Mouse (Mus musculus) heart, embryonic 13.5 days (tissue): ENCODE data around the gene Trdmt1. TPM values are rescaled to one million over a fixed set of nuclear protein-coding genes. Genes with fewer than 3 reads are reported as not detected.

Source experiments
- ATAC-seq: fragments of 200-750 bp; cut with Nextera tagmentation; 2 replicates; pipeline ENCODE4 v1.8.0; 2017; ENCODE audit warnings: moderate TSS enrichment; ENCODE audit not compliant: insufficient number of reproducible peaks, low FRiP score, low TSS enrichment; ENCODE audit errors: extremely low read depth
- H3K27ac ChIP-seq: fragments of 300-500 bp; sonication (generic); replicated peaks from 2 replicates; pipeline ENCODE4 v1.5.1; 2015; ENCODE audit warnings: moderate library complexity, mild to moderate bottlenecking, inconsistent platforms
- H3K27me3 ChIP-seq: fragments of 300-500 bp; sonication (generic); replicated peaks from 2 replicates; pipeline ENCODE4 v1.6.1; 2015; ENCODE audit warnings: mild to moderate bottlenecking, inconsistent platforms
- H3K36me3 ChIP-seq: fragments of 300-500 bp; sonication (generic); 2 replicates; pipeline ENCODE4 v1.6.1; 2015; ENCODE audit warnings: mild to moderate bottlenecking, inconsistent platforms
- H3K4me1 ChIP-seq: fragments of 300-500 bp; sonication (generic); 2 replicates; pipeline ENCODE4 v1.6.1; 2015; ENCODE audit warnings: inconsistent platforms
- H3K4me2 ChIP-seq: fragments of 300-500 bp; sonication (generic); 2 replicates; pipeline ENCODE4 v1.6.1; 2015; ENCODE audit warnings: inconsistent platforms, mild to moderate bottlenecking, moderate library complexity
- H3K4me3 ChIP-seq: fragments of 300-500 bp; sonication (generic); 2 replicates; pipeline ENCODE4 v1.5.1; 2015; ENCODE audit warnings: moderate library complexity, mild to moderate bottlenecking, inconsistent platforms
- H3K9ac ChIP-seq: fragments of 300-500 bp; sonication (generic); 2 replicates; pipeline ENCODE4 v1.6.1; 2015; ENCODE audit warnings: inconsistent platforms, mild to moderate bottlenecking, moderate library complexity
- H3K9me3 ChIP-seq: fragments of 300-500 bp; sonication (generic); 2 replicates; pipeline ENCODE4 v1.6.1; 2016; ENCODE audit warnings: inconsistent platforms
- WGBS: fragments of 180-500 bp; shearing (Covaris S2); methylation state at CpG from one replicate; pipeline ENCODE4 v1.1.7; 2015; ENCODE audit warnings: mixed read lengths; 5-methylcytosine and 5-hydroxymethylcytosine counted together
- polyA plus RNA-seq: library from polyadenylated mRNA; unstranded; fragments of >200 nt; fragmentation: Nextera tagmentation; extraction: Ambion mirVana; gene quantifications from 2 replicates; pipeline ENCODE4 v1.2.1, GENCODE M21; 2015

Trdmt1 gene
- polyA plus RNA-seq, 1 experiment from 2014 or later = 9.3 TPM

DNA sequence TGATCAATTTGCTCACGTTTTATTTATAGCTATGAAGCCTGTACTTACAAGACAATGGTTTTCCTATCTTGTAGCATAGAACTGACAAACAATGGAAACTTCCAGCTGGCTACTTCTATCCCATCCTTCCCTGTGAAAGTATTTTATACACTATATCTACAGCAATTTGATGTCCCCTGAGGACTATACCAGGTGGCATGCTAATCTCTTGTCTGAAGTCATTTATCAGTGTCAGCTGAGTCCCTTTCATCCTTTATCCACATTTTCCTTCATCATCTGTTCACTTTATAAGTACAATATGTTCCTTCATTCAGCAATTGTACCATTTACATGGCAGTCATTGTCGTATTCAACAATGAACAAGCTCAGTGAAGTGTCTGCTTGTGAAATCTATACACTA is 17.3 kb downstream of the Trdmt1 start:
- Histone ChIP-seq H3K4me1 (peaks cover 38% of the 10 kb centered on the region), H3K9ac (no peak overlapping the region), H3K9me3 (no peaks in the 10 kb centered on the region), H3K4me2 (no peak overlapping the region), H3K4me3 (no peak overlapping the region), H3K27ac (peak overlapping the region; percentile 39; the same call in 1 of the 2 replicates), H3K36me3 (no peaks in the 10 kb centered on the region), H3K27me3 (no peaks in the 10 kb centered on the region)
- ATAC-seq = no peak
- WGBS = 54% methylated on average over 2 of the region's 2 CpGs

DNA sequence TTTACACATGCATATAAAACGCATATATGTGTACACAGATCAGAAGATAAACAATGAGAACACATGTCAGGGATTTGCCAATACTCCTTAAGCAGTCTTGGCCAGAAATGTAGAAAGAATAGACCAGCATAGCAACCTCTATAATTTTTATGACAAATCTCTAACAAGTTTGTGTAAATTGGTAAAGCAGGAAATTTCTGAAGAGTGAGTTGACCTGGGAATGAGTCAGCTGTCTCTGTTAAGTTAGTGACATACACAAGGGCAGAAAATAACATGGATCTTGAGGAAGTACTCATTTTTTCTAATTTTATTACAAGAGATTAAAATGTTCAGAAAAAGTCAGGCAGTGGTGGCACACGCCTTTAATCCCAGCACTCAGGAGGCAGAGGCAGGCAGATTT is 18.3 kb downstream of the Trdmt1 start:
- Histone ChIP-seq H3K9ac (no peak overlapping the region), H3K4me2 (no peak overlapping the region), H3K36me3 (no peaks in the 10 kb centered on the region), H3K27ac (no peak overlapping the region), H3K4me1 (peaks cover 40% of the 10 kb centered on the region), H3K27me3 (no peaks in the 10 kb centered on the region), H3K9me3 (no peaks in the 10 kb centered on the region), H3K4me3 (no peak overlapping the region)
- 80% methylated on average over 2 of the region's 2 CpGs for WGBS
- no peak for ATAC-seq

DNA sequence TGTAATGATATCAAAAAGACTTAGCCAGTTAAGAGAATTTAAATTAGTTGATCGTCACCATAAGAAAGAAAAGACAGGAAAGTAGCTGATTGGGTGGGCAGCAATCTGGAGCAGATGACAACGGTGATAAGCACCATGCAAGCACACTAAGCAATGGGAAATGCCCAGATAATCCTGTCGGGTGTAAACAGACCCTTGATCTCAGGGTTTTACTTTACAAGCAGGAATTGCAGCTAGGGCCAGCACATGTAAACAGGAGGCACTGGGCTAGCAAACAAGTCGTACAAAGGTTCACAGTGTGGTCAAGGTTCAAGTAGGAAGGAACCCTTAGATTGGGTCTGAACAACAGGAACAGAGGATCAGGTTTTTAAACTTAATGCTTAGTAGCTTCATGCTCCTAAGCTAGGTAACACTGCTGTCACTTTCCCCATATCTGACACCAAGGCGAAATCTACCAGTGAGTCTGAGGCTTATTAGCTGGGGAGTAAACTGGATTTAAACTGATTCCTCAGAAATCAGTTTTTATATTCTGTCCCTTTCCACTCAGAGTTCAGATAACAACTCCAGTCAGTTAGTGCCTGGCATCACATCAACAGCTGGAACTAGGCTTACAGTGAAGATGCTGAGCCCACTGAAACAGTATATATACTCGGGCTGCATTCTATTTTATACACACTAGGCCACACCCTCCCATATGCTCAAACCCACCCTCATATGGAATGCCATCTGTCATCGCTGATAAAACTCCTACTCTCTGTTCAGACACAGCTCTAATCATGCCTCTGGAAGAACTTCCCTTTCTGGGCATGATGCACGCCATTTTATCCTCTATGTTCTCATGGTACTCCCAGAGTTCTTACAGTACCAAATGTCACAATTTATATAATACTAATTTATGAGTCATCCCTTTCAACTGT is 20.7 kb downstream of the Trdmt1 start:
- no peaks in the 10 kb centered on the region for H3K27me3 ChIP-seq
- no peak overlapping the region for H3K4me2 ChIP-seq
- peaks cover 8% of the 10 kb centered on the region for H3K36me3 ChIP-seq
- ATAC-seq = no peak
- H3K9ac ChIP-seq = no peak overlapping the region
- no peaks in the 10 kb centered on the region for H3K9me3 ChIP-seq
- H3K27ac ChIP-seq = no peak overlapping the region
- 45% methylated on average over 8 of the region's 8 CpGs for WGBS
- H3K4me3 ChIP-seq = no peak overlapping the region
- H3K4me1 ChIP-seq = peaks cover 37% of the 10 kb centered on the region

DNA sequence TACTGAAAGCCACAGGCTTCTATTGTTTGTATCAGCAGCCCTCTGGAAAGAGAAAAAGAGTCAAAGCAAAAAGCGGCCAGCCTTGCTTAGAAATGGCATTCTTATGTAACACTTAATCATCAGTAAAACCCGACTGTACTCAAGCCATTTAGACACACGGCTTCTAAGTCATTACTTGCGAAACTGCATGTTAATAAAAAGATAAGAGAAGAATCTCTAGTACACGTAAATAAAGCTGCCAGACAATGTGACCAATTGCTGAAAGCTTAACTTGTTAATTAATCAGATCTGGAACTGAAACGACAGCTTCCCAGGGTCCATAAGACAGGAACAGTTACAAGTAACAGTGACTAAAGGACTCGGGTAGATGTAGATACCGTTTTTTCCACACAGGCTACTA is 22.4 kb downstream of the Trdmt1 start:
- WGBS = 31% methylated on average over 8 of the region's 8 CpGs
- Histone ChIP-seq H3K4me3 (no peak overlapping the region), H3K36me3 (peaks cover 13% of the 10 kb centered on the region), H3K27me3 (no peaks in the 10 kb centered on the region), H3K4me2 (no peak overlapping the region), H3K9ac (no peak overlapping the region), H3K4me1 (peaks cover 27% of the 10 kb centered on the region), H3K9me3 (no peaks in the 10 kb centered on the region), H3K27ac (no peak overlapping the region)
- no peak for ATAC-seq

DNA sequence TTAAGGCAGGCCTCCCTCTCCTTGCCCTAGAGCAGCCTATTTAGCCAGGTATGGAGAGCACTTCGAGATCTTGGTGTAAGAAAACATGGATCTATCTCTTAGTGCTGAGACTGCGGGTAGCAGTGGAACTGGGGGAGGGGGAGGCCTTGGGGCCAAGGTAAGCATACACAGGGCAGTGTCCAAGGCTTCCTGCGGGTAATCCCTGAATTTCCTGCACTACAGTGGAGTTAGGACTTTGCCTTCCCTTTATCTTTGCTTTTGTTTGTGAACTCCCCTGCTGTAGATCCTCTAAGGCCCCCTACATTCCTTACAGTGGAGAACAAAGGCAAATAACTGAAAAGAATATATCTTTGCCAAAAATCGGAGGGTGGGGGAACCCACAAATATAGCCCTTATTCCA is 29.5 kb downstream of the Trdmt1 start:
- H3K27ac ChIP-seq = 0 out of 2 replicates have a peak overlapping the region, but pooled peaks have one; percentile 20
- no peak for ATAC-seq
- 57% methylated on average over 4 of the region's 4 CpGs for WGBS
- H3K9ac ChIP-seq = no peak overlapping the region
- H3K4me3 ChIP-seq = no peak overlapping the region
- H3K4me2 ChIP-seq = no peak overlapping the region
- no peaks in the 10 kb centered on the region for H3K9me3 ChIP-seq
- H3K27me3 ChIP-seq = no peaks in the 10 kb centered on the region
- H3K4me1 ChIP-seq = no peaks in the 10 kb centered on the region
- H3K36me3 ChIP-seq = peaks cover 30% of the 10 kb centered on the region

DNA sequence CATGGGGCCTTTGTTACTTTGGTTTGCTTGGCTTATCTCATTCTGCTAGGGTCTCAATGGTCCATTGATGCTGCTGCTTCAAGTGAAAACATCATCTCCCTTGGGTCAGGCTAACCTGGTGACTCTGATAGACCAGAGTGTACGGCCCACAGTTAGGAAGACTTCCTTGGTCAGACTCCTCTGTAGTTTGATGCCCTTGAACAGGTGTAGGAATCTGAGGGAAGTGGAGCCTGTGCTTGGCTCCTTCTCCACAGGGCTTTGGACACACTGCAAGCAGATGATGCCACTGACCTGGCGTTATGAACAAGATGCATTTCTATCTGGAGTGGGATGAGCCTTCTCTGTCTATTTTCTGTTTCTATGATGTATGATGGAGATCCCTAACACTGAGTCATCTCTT is 41.8 kb downstream of the Trdmt1 start:
- 86% methylated on average over 2 of the region's 2 CpGs for WGBS
- Histone ChIP-seq H3K4me3 (no peak overlapping the region), H3K27me3 (no peaks in the 10 kb centered on the region), H3K27ac (no peak overlapping the region), H3K9ac (no peak overlapping the region), H3K9me3 (no peaks in the 10 kb centered on the region), H3K36me3 (no peaks in the 10 kb centered on the region), H3K4me1 (no peaks in the 10 kb centered on the region), H3K4me2 (no peak overlapping the region)
- no peak for ATAC-seq

DNA sequence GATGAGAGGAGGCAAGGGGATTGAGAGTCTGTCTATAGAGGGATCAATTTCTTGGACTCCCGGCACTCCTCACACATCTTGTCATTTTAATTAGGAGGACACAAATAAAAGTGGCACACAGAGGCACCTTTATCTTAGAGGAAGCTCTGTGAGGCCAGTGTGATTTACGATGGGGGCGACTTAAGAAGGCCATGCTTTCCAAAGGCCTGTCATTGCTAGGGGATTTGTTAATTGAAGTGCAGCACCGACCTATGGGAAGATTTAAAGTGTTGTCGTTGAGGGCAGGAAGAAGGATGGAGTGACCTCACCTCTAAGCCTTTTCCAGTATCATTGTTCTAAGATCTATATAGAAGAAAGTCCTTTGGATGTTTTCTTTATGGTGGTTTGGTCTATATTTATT is 42.9 kb downstream of the Trdmt1 start:
- Histone ChIP-seq H3K27me3 (no peaks in the 10 kb centered on the region), H3K4me2 (no peak overlapping the region)
- no peak for ATAC-seq

DNA sequence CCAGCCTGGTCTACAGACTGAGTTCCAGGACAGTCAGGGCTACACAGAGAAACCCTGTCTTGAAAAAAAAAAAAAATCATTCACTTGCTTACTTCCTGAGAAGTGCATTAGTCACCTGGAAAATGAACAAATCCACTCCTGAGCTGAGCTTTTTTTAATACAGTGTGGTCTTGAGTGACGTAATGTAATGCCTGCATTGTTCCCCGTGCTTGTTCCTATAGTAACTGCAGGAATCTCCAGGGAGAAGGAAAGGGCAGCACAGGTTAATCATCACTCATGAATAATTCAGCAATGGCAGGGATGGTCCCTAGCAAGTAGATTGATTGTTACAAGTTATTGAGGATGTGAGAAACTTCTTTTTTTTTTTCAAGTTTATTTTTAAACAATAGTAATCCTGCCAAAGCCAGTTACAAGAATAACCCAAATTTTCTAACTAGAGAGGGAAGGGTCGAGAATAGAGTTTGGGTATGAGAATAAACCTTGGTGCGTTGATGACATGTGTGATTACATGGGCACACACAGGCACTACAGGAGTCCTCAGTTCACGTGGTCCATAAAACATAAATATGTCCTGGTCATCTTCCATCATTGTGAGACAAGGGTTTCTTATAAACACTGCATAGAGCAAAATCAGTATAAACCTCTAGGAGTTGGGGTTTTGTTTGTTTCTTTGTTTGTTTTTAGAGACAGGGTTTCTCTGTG is 44.0 kb downstream of the Trdmt1 start:
- 72% methylated on average over 5 of the region's 5 CpGs for WGBS
- no peaks in the 10 kb centered on the region for H3K27me3 ChIP-seq
- H3K9me3 ChIP-seq = no peaks in the 10 kb centered on the region
- H3K4me2 ChIP-seq = no peak overlapping the region
- no peak for ATAC-seq
- no peak overlapping the region for H3K9ac ChIP-seq
- H3K4me3 ChIP-seq = no peak overlapping the region
- peaks cover 12% of the 10 kb centered on the region; the same call in 1 of the 2 replicates for H3K4me1 ChIP-seq
- H3K36me3 ChIP-seq = no peaks in the 10 kb centered on the region
- H3K27ac ChIP-seq = no peak overlapping the region

More for the DNA sequence above, 42.9 kb downstream of the Trdmt1 start:
- Histone ChIP-seq H3K27ac (no peak overlapping the region), H3K36me3 (no peaks in the 10 kb centered on the region), H3K4me1 (peaks cover 3% of the 10 kb centered on the region; the same call in 1 of the 2 replicates), H3K4me3 (no peak overlapping the region), H3K9me3 (no peaks in the 10 kb centered on the region), H3K9ac (no peak overlapping the region)
- WGBS = 48% methylated on average over 5 of the region's 5 CpGs

DNA sequence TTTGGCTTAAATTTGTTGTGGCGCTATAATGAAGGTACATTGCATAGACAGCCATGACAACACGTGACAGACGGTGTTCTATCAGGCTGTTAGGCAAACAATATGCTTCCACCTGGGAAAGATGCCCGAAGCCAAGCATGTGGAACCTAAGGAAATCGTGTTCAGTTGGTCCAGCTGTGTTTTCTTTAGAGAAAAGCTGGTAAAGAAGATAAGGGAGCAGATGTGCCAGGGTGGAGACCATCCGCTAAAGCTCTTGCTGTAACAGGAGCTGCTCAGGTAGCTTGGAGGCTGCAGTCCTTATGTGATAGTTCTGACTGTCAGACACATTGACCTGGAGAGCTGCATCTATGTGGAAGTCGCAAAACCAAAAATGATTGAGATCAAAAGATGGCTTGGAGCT is 45.3 kb downstream of the Trdmt1 start:
- Histone ChIP-seq H3K4me1 (peaks cover 12% of the 10 kb centered on the region; the same call in 1 of the 2 replicates), H3K27ac (no peak overlapping the region), H3K9me3 (no peaks in the 10 kb centered on the region), H3K4me3 (no peak overlapping the region), H3K27me3 (no peaks in the 10 kb centered on the region), H3K9ac (no peak overlapping the region), H3K4me2 (no peak overlapping the region), H3K36me3 (no peaks in the 10 kb centered on the region)
- WGBS = 62% methylated on average over 7 of the region's 7 CpGs
- ATAC-seq = no peak

DNA sequence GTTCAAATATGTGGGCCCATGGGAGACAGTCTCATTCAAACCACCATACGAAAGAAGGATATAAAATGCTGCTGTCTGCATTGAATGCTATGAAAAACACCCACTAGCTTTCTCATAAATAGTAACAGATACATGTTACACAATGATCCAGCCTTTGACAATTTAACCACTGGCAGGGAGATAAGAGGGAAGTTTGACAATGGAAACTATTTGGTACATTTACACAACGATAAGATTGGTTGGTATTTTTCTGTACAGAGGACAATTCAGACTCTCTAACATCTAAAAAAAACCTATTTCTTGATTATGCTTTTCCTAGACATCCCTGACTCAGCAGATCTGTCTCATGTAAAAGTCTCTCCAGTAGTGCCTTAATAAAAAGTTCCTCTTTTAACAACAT is 48.4 kb downstream of the Trdmt1 start:
- WGBS = 35% methylated on average over 2 of the region's 2 CpGs
- peaks cover 12% of the 10 kb centered on the region; the same call in 1 of the 2 replicates for H3K4me1 ChIP-seq
- no peak overlapping the region for H3K4me2 ChIP-seq
- no peaks in the 10 kb centered on the region for H3K9me3 ChIP-seq
- no peak overlapping the region for H3K4me3 ChIP-seq
- H3K9ac ChIP-seq = no peak overlapping the region
- H3K27ac ChIP-seq = 0 out of 2 replicates have a peak overlapping the region, but pooled peaks have one; percentile 39
- no peak for ATAC-seq
- no peaks in the 10 kb centered on the region for H3K27me3 ChIP-seq
- no peaks in the 10 kb centered on the region for H3K36me3 ChIP-seq

DNA sequence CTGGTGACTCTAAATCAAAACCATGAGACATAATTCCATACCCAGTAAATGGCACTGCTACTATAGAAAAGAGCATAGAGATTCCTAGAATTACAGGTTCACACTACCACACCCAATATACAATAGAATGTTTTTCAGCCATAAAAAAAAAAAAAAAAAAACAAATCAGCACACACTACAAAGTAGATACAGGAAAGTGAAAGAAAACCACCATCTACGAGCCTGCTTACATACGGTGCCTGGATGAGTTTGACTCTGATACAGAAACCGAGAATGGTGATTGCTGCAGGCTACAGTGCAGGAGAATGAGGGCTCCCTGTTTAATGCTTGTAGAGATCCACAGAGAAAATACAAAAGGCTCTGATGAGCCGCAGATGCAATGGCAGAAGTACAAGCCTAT is 51.5 kb downstream of the Trdmt1 start:
- WGBS = 75% methylated on average over 4 of the region's 4 CpGs
- Histone ChIP-seq H3K9ac (no peak overlapping the region), H3K27ac (no peak overlapping the region), H3K4me2 (no peak overlapping the region), H3K36me3 (no peaks in the 10 kb centered on the region), H3K4me3 (no peak overlapping the region), H3K4me1 (peaks cover 12% of the 10 kb centered on the region; the same call in 1 of the 2 replicates), H3K27me3 (no peaks in the 10 kb centered on the region), H3K9me3 (no peaks in the 10 kb centered on the region)
- no peak for ATAC-seq
